10 mouse cellular contexts compared by ENCODE assay signal in the genomic region with DNA sequence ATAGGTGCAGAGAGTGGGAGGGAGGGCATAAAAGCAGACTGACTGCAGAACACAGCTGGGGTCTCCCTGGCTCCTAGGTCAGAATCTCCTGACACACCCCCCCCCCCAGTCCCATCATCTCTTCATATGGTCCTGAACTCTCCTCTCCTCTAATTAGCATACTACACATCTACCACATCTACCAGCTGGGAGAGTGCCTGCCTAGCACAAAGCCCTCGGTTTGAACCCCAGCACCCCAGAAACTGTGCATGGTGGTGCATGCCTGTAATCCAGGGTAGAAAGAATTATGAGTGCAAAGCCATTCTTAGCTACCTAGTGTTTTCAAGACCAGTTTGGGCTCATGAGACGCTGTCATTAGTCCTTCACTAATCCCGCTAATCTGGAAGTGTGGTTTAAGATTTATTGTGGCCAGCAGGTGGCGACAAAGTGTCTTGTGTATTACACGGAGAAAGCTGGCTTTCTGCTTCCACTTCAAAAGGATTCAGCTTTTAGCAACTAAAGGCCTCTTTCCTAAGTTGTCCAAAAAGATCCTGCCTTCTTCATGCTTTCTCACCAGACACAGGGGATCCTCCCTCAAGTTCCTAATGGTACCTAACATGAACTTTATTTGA. TPM values are rescaled to one million over a fixed set of nuclear protein-coding genes. Genes with fewer than 3 reads are reported as not detected.
DNase-seq lines count a peak whose midpoint lies in the region; ATAC-seq and TF ChIP-seq lines count a peak whose summit lies in the region.
"Had no signal": no experiment of that assay in that cellular context is flagged by ENCODE, and none has a peak within 500 bp of the region (broad histone marks: within the 10 kb centered on the region; RNA-seq: fewer than 3 reads in every experiment).

No protein-coding gene starts in this region.

- no peaks in the 10 kb centered on the region for H3K36me3 ChIP-seq in hindbrain, embryonic 15.5 days
- H3K36me3 ChIP-seq in midbrain, embryonic 14.5 days (ENCODE audit: control insufficient read depth, insufficient read depth, low read length): no peaks in the 10 kb centered on the region
- H3K36me3 ChIP-seq: G1E; liver, embryonic 13.5 days had no signal

- no peak overlapping the region for H3K4me3 ChIP-seq in hindbrain, embryonic 15.5 days
- no peak overlapping the region for H3K4me3 ChIP-seq in left cerebral cortex, adult 2 months
- no peak overlapping the region for H3K4me3 ChIP-seq in midbrain, embryonic 14.5 days (replicated peaks; ENCODE audit: low read depth, low read length)
- H3K4me3 ChIP-seq: liver, embryonic 13.5 days had no signal

- ATAC-seq in erythroid progenitor cell, adult 5-6 weeks (replicated peaks; ENCODE audit: low FRiP score, poor library complexity, severe bottlenecking): 0 out of 2 replicates have a peak, but pooled peaks have one; percentile 59
- 0 out of 2 replicates have a peak, but pooled peaks have one; percentile 23 for ATAC-seq in hindbrain, embryonic 15.5 days (ENCODE audit: low FRiP score, low read depth)
- ATAC-seq in midbrain, embryonic 14.5 days (ENCODE audit: low FRiP score, low TSS enrichment): no peak

- TF ChIP-seq CTCF in left cerebral cortex, adult 2 months (IDR thresholded peaks at IDR 0.05): peak; percentile 73

- WGBS in hindbrain, embryonic 15.5 days: 15% methylated on average over 5 of the region's 5 CpGs
- WGBS in midbrain, embryonic 14.5 days: 17% methylated on average over 5 of the region's 5 CpGs

- peaks cover 13% of the 10 kb centered on the region for H3K27me3 ChIP-seq in hindbrain, embryonic 15.5 days
- no peaks in the 10 kb centered on the region for H3K27me3 ChIP-seq in midbrain, embryonic 14.5 days (ENCODE audit: control insufficient read depth, insufficient read depth, low read length)

- no peak overlapping the region for H3K27ac ChIP-seq in hindbrain, embryonic 15.5 days (replicated peaks)
- no peak overlapping the region for H3K27ac ChIP-seq in left cerebral cortex, adult 2 months
- H3K27ac ChIP-seq in midbrain, embryonic 14.5 days (replicated peaks; ENCODE audit: low read depth, low read length): no peak overlapping the region
- H3K27ac ChIP-seq: liver, embryonic 13.5 days had no signal

- intact Hi-C loops in heart, postnatal 25 days (cut with DNase I): loop anchor here (2.0 to 5.0 kb wide), 2 partner anchors 51 to 71 kb away; no protein-coding TSS in a partner anchor
- intact Hi-C loops in left cerebral cortex, adult 2 months (cut with DNase I): loop anchor here (1.0 kb wide), 2 partner anchors 49 to 71 kb away; no protein-coding TSS in a partner anchor

- peak; percentile 48 to 83 for DNase-seq in heart, adult 18-20 months
- DNase-seq in heart, postnatal 25 days (ENCODE audit: low spot score): no peak
- DNase-seq in adrenal gland, postnatal 25 days: peak; percentile 75
- peak; percentile 68 to 71 for DNase-seq in left cerebral cortex, adult 2 months (ENCODE audit: extremely low spot score in 1 of 2, low spot score in 2 of 2)
- peak; percentile 92 for DNase-seq in midbrain, embryonic 14.5 days
- DNase-seq in spleen, postnatal 10 days (ENCODE audit: low spot score in 2 of 2): peak; percentile 68 to 88
- DNase-seq: liver, embryonic 13.5 days had no signal

- no peaks in the 10 kb centered on the region for H3K9me3 ChIP-seq in hindbrain, embryonic 15.5 days
- H3K9me3 ChIP-seq in midbrain, embryonic 14.5 days (ENCODE audit: control insufficient read depth, low read length): no peaks in the 10 kb centered on the region
- H3K9me3 ChIP-seq: G1E; liver, embryonic 13.5 days had no signal

- H3K4me2 ChIP-seq in hindbrain, embryonic 15.5 days: no peak overlapping the region
- H3K4me2 ChIP-seq in midbrain, embryonic 14.5 days (ENCODE audit: low read length): no peak overlapping the region
- H3K4me2 ChIP-seq: liver, embryonic 13.5 days had no signal

- H3K4me1 ChIP-seq in hindbrain, embryonic 15.5 days (replicated peaks): no peaks in the 10 kb centered on the region
- no peaks in the 10 kb centered on the region for H3K4me1 ChIP-seq in midbrain, embryonic 14.5 days (ENCODE audit: control insufficient read depth, insufficient read depth, low read length)
- H3K4me1 ChIP-seq: liver, embryonic 13.5 days had no signal

- no peak overlapping the region for H3K9ac ChIP-seq in hindbrain, embryonic 15.5 days
- H3K9ac ChIP-seq in midbrain, embryonic 14.5 days (replicated peaks; ENCODE audit: low read length): no peak overlapping the region
- H3K9ac ChIP-seq: liver, embryonic 13.5 days had no signal

RNA-seq across cellular contexts. Expression of a gene that starts 2.1 kb away (rescaled TPM):
- total RNA-seq in heart, adult 18-20 months (2021): under 1 TPM in 1 of 2 experiments, not detected in 1; 0.32 TPM
- not detected for total RNA-seq in heart, postnatal 25 days (2021)
- total RNA-seq in adrenal gland, postnatal 25 days (2021): 1.0 and 1.1 TPM in 2 replicates
- not detected in 2 replicates for total RNA-seq in erythroid progenitor cell, adult 5-6 weeks (2015; ENCODE audit: low replicate concordance)
- total RNA-seq in erythroid progenitor cell, adult 5-6 weeks (2017; ENCODE audit: low replicate concordance): not detected in 2 replicates
- 0.23 and 0.38 TPM in 2 replicates for polyA plus RNA-seq in hindbrain, embryonic 15.5 days (2015; fragmentation: Nextera tagmentation; extraction: Ambion mirVana)
- not detected for total RNA-seq in left cerebral cortex, adult 2 months (2021)
- not detected in 2 replicates for polyA plus RNA-seq in midbrain, embryonic 14.5 days (2014; fragmentation: Nextera tagmentation; extraction: Ambion mirVana)
- total RNA-seq: G1E had no signal
- polyA plus RNA-seq: G1E; liver, embryonic 13.5 days had no signal

RNA-seq across cellular contexts. Expression of a gene that starts 13.2 kb away (rescaled TPM):
- not detected for total RNA-seq in heart, adult 18-20 months (2021)
- total RNA-seq in heart, postnatal 25 days (2021): not detected
- total RNA-seq in adrenal gland, postnatal 25 days (2021): not detected in 2 replicates
- total RNA-seq in erythroid progenitor cell, adult 5-6 weeks (2015; ENCODE audit: low replicate concordance): not detected in 2 replicates
- not detected in 2 replicates for total RNA-seq in erythroid progenitor cell, adult 5-6 weeks (2017; ENCODE audit: low replicate concordance)
- polyA plus RNA-seq in hindbrain, embryonic 15.5 days (2015; fragmentation: Nextera tagmentation; extraction: Ambion mirVana): not detected in 2 replicates
- not detected for total RNA-seq in left cerebral cortex, adult 2 months (2021)
- not detected in 2 replicates for polyA plus RNA-seq in midbrain, embryonic 14.5 days (2014; fragmentation: Nextera tagmentation; extraction: Ambion mirVana)
- total RNA-seq: G1E had no signal
- polyA plus RNA-seq: G1E; liver, embryonic 13.5 days had no signal

RNA-seq across cellular contexts. Expression of a gene that starts 19.3 kb away (rescaled TPM):
- total RNA-seq in heart, adult 18-20 months (2021): 1 to 10 TPM; 2.5 TPM
- total RNA-seq in heart, postnatal 25 days (2021): 1 to 10 TPM; 1.8 to 2.5 TPM
- total RNA-seq in adrenal gland, postnatal 25 days (2021): 4.1 and 6.6 TPM in 2 replicates
- 0.72 TPM in 1 of 2 replicates, not detected in the other for total RNA-seq in erythroid progenitor cell, adult 5-6 weeks (2015; ENCODE audit: low replicate concordance)
- 0.39 TPM in 1 of 2 replicates, not detected in the other for total RNA-seq in erythroid progenitor cell, adult 5-6 weeks (2017; ENCODE audit: low replicate concordance)
- polyA plus RNA-seq in hindbrain, embryonic 15.5 days (2015; fragmentation: Nextera tagmentation; extraction: Ambion mirVana): 19.5 and 20.3 TPM in 2 replicates
- 10 to 100 TPM; 14.0 to 14.5 TPM for total RNA-seq in left cerebral cortex, adult 2 months (2021)
- 18.9 and 19.2 TPM in 2 replicates for polyA plus RNA-seq in midbrain, embryonic 14.5 days (2014; fragmentation: Nextera tagmentation; extraction: Ambion mirVana)

RNA-seq across cellular contexts. Expression of a gene that starts 34.3 kb away (rescaled TPM):
- 1 to 10 TPM in 1 of 2 experiments, under 1 TPM in 1; 0.69 to 2.4 TPM for total RNA-seq in heart, adult 18-20 months (2021)
- under 1 TPM; 0.70 to 0.81 TPM for total RNA-seq in heart, postnatal 25 days (2021)
- total RNA-seq in adrenal gland, postnatal 25 days (2021): 0.21 TPM in 1 of 2 replicates, not detected in the other
- total RNA-seq in erythroid progenitor cell, adult 5-6 weeks (2015; ENCODE audit: low replicate concordance): 237 and 287 TPM in 2 replicates
- total RNA-seq in erythroid progenitor cell, adult 5-6 weeks (2017; ENCODE audit: low replicate concordance): 417 and 443 TPM in 2 replicates
- 2.3 and 2.9 TPM in 2 replicates for polyA plus RNA-seq in hindbrain, embryonic 15.5 days (2015; fragmentation: Nextera tagmentation; extraction: Ambion mirVana)
- under 1 TPM; 0.19 to 0.45 TPM for total RNA-seq in left cerebral cortex, adult 2 months (2021)
- 0.43 and 0.45 TPM in 2 replicates for polyA plus RNA-seq in midbrain, embryonic 14.5 days (2014; fragmentation: Nextera tagmentation; extraction: Ambion mirVana)

RNA-seq across cellular contexts. Expression of a gene that starts 34.8 kb away (rescaled TPM):
- total RNA-seq in heart, adult 18-20 months (2021): 1 to 10 TPM; 2.2 to 2.6 TPM
- 1 to 10 TPM; 3.1 to 4.5 TPM for total RNA-seq in heart, postnatal 25 days (2021)
- 10.1 and 11.5 TPM in 2 replicates for total RNA-seq in adrenal gland, postnatal 25 days (2021)
- 1.1 and 2.5 TPM in 2 replicates for total RNA-seq in erythroid progenitor cell, adult 5-6 weeks (2015; ENCODE audit: low replicate concordance)
- 1.8 TPM in 1 of 2 replicates, not detected in the other for total RNA-seq in erythroid progenitor cell, adult 5-6 weeks (2017; ENCODE audit: low replicate concordance)
- 39.5 and 42.3 TPM in 2 replicates for polyA plus RNA-seq in hindbrain, embryonic 15.5 days (2015; fragmentation: Nextera tagmentation; extraction: Ambion mirVana)
- 10 to 100 TPM; 19.4 to 21.5 TPM for total RNA-seq in left cerebral cortex, adult 2 months (2021)
- polyA plus RNA-seq in midbrain, embryonic 14.5 days (2014; fragmentation: Nextera tagmentation; extraction: Ambion mirVana): 34.2 and 34.3 TPM in 2 replicates
